Mouse (Mus musculus) bone marrow macrophage, adult 2 months (primary cell): Measurements from ENCODE around the gene Tmie.

Source experiments
- CTCF ChIP-seq: IDR thresholded peaks from 2 replicates; pipeline ENCODE4 v1.5.1; 2012; ENCODE audit warnings: low read depth, mild to moderate bottlenecking, low read length, moderate library complexity
- POLR2A ChIP-seq: IDR thresholded peaks from 2 replicates; pipeline ENCODE4 v1.6.1; 2012; ENCODE audit warnings: mild to moderate bottlenecking, low read depth, low read length, borderline replicate concordance

DNA sequence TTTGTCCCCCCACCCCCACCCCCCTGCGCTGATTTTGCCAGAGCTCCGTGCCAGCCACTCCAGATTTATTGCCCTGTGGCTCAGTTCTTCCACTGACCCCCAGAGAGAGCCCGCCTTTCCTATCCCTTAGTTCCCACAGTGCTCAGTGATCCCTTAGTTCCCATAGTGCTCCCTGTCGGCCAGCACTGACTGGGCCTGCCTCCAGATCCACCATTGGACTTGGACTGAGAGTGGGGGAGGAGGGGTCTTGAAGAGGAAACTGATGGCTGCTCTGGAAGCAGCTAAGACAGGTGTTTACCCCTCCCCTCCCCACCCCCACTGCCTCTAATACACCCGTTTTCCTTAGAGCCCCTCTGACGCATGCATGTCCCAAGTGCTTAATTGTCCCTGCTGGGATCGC lies 16.1 kb upstream of the Tmie start:
- TF ChIP-seq CTCF: no peak
- TF ChIP-seq POLR2A: no peak
